Mouse (Mus musculus): ENCODE measurements at regions not wholly inside any gene's neighbourhood (a gene's known extent, or its start where the extent isn't known, plus 50 kb on each side); places are given as distances from the start of the nearest gene placed in this dataset.
"Not testable (repeated sequence)": the region's sequence is repeated elsewhere in the genome, so short reads cannot be mapped to it uniquely, and the experiment has no call there.

DNA sequence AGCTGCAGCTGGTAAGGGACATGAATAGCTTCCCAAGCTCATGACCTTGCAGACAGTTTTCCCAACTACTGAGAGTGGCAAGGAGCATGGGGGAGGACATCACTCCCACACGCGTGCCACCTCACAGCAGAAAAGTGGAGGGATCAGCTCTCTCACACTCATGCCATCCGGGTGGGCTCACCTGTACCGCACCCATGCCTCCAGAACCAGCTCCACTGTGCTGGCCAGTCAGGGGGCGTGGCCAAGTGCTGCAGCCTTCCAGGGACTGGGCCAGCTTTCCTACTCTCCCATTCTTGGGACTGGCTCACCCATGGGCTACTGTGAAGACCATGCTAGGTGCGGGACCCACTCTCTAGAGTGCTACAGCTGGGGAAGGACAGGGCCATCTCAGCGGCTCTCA is 88.4 kb upstream of the Klf13 start:
- 91% methylated on average over 7 of the region's 7 CpGs for WGBS (ENCODE audit: missing documents)
- no peaks in the 10 kb centered on the region for H3K79me2 ChIP-seq (ENCODE audit: inconsistent target)
- no peak overlapping the region for H3K27ac ChIP-seq
- H3K36me3 ChIP-seq (ENCODE audit: inconsistent target) = no peaks in the 10 kb centered on the region
- H3K4me3 ChIP-seq (ENCODE audit: inconsistent target) = no peak overlapping the region

DNA sequence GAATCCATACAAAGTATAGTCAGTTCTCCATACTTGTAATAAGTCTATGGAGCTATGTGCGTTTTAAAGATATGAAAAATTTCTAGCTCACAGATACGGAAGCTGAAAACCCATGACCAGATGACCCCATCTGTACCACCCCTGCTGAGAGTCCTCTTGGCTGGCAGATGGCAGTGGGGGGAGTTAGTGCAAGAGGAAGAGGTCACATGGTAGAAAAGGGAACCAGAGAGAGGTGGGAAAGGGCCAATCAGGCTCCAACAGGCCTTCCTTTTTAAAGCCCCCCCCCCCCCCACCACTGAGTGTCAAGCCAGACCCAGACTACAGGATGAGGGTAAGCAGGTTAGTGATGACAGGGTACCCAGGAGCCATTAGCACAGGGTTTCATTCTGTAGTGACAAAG is 86.4 kb upstream of the Klf13 start:
- 54% methylated on average over 2 of the region's 2 CpGs for WGBS (ENCODE audit: missing documents)
- Histone ChIP-seq H3K4me3 (ENCODE audit: inconsistent target) (no peak overlapping the region), H3K36me3 (ENCODE audit: inconsistent target) (no peaks in the 10 kb centered on the region), H3K79me2 (ENCODE audit: inconsistent target) (no peaks in the 10 kb centered on the region), H3K27ac (no peak overlapping the region)

DNA sequence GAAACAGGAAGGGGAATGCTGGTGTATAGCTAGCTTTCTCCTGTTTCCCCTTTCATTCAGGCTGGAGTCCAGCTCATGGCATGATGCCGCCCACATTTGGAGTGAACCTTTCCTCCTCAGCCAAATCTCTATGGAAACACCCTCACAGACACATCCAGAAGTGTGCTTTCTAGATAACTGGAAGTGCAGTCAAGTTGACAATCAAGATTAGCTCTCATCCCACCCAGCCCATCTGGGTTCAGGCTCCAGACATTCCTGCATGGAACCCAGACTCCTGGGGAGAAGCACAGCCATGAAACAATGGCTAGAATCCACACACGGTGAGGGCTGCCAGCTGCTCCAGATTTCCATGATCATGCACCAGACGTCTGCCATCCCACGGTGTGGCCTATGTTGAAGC is 85.5 kb upstream of the Klf13 start:
- Histone ChIP-seq H3K27ac (no peak overlapping the region), H3K79me2 (ENCODE audit: inconsistent target) (no peaks in the 10 kb centered on the region), H3K4me3 (ENCODE audit: inconsistent target) (no peak overlapping the region), H3K36me3 (ENCODE audit: inconsistent target) (no peaks in the 10 kb centered on the region)
- 91% methylated on average over 4 of the region's 4 CpGs for WGBS (ENCODE audit: missing documents)

DNA sequence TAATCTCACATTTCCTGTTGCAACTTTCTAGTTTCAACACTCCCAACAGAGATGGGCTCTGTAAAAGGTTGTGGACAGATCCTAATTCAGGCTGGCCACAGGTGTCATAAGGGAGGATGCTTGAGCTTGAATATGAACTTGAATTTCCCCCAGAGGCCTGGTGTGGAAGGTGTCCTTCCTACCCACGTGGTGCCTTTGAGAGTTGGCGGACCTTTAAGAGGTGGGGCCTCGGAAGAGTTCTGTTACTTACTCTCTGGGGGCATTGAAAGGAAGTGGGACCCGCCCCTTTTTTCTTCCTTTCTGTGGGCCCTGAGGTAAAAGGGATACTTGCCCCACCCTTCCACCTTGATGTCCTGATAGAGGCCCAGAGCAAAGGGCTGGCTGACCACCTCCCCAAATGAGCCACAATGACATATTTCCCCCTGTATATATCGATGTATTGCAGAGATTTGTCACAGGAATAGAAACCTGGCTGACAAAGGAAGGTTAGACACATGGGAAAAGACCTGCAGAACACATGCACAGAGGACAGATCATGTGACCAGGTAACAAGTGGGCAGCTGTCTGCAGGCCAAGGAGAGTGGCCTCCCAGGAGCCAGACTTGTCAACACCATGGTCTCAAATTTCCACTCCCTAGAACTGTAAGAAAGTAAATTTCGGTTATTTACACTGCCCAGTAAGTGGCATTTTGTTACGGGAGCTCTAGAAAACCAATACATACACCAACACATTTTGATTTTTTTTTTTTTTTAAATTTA is 84.2 kb upstream of the Klf13 start:
- Histone ChIP-seq H3K36me3 (ENCODE audit: inconsistent target) (no peaks in the 10 kb centered on the region), H3K79me2 (ENCODE audit: inconsistent target) (no peaks in the 10 kb centered on the region), H3K27ac (no peak overlapping the region), H3K4me3 (ENCODE audit: inconsistent target) (no peak overlapping the region)
- 62% methylated on average over 7 of the region's 7 CpGs for WGBS (ENCODE audit: missing documents)

DNA sequence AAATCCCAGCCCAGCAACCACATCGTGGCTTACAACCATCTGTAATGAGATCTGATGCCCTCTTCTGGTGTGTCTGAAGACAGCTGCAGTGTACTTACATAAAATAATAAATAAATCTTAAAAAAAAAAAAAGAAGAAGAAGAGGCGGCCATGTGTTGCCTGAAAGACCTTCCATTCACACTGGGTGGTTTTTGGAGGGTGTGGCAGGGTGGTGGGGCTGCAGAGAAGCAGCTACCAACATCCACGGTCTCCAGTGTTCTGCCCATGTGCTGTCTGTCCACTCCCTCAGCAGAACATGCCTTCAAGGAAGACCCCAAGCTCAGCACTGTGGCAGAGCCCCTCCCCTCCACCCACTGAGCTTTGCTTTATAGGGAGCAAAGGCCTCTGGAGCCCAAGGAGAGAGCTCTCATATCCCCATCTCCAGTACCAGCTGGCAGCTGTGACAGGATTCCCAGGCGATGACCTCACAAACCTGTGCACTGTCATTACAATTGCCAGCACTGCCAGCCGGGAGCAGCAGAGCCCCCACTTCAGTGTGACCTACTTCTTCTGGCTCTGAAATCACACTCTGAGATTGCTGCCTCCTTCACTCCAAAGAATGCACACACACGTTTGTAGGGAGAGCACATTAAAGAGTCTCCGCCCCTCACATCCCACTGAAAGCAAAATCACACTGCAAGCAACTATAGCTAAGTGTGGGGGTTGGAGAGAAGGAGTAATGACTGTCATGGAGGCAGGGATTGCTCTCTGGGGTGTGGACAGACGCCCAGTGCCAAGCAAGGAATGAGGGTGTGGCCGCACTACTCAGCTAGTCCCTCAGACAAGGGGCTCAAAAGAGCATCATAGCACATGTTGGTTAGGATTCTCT is 82.8 kb upstream of the Klf13 start:
- Histone ChIP-seq H3K4me3 (ENCODE audit: inconsistent target) (no peak overlapping the region), H3K27ac (no peak overlapping the region), H3K36me3 (ENCODE audit: inconsistent target) (no peaks in the 10 kb centered on the region), H3K79me2 (ENCODE audit: inconsistent target) (no peaks in the 10 kb centered on the region)
- WGBS (ENCODE audit: missing documents) = 86% methylated on average over 7 of the region's 9 CpGs

DNA sequence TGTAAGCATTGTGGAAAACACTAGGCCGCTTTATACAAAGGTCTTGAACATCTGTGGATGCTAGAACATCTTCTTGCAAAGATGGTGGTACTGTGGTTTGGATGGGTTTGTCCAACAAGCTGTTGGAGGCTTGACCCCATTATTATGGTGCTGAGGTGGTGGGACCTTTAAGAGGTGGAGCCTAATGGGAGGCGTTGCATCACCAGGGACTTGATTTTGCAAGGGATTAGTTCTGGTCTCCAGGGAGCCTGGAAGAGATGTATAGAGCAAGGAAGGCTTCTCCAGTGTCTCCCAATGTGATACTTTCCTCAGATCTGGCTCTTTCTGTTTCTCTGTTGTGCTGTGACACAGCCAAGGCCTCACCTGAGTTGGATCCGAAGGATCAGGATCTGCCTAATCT is 79.4 kb upstream of the Klf13 start:
- no peak overlapping the region for H3K4me3 ChIP-seq (ENCODE audit: inconsistent target)
- no peaks in the 10 kb centered on the region for H3K36me3 ChIP-seq (ENCODE audit: inconsistent target)
- H3K27ac ChIP-seq = no peak overlapping the region
- WGBS (ENCODE audit: missing documents) = 97% methylated on average over 2 of the region's 3 CpGs
- no peaks in the 10 kb centered on the region for H3K79me2 ChIP-seq (ENCODE audit: inconsistent target)

DNA sequence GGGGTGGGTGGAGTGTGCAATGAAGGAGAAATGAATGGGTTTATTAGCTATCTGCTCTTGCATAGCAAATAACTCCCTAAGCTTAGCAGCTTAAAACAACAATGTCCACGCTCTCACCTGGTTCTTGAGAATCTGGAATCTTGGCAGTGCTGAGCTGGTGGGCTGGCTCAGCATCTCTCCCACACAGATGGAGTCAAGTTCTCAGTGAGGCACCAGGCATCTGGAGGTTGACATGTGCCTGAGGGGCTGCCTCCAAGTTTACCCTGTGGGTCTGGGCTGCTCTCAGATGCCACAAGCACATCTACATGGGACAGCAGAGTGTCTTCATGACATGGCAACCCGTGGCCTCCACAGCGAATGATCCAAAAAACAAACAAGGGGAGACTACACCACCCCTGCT is 78.2 kb upstream of the Klf13 start:
- no peak overlapping the region for H3K27ac ChIP-seq
- 97% methylated on average over 3 of the region's 3 CpGs for WGBS (ENCODE audit: missing documents)
- no peaks in the 10 kb centered on the region for H3K79me2 ChIP-seq (ENCODE audit: inconsistent target)
- H3K36me3 ChIP-seq (ENCODE audit: inconsistent target) = no peaks in the 10 kb centered on the region
- no peak overlapping the region for H3K4me3 ChIP-seq (ENCODE audit: inconsistent target)

DNA sequence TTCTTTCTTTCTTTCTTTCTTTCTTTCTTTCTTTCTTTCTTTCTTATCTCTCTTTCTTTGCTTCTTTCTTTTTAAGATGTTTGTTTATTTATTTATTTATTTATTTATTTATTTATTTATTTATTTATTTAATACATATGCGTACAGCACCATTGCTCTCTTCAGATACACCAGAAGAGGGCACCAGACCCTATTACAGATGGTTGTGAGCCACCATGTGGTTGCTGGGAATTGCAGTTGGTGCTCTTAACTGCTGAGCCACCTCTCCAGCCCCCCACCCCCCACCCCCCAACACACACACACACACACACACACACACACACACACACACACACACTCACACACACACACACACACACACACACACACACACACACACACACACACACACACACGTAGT is 76.4 kb upstream of the Klf13 start:
- not testable (repeated sequence) for H3K79me2 ChIP-seq (ENCODE audit: inconsistent target); H3K27ac ChIP-seq; H3K36me3 ChIP-seq (ENCODE audit: inconsistent target); H3K4me3 ChIP-seq (ENCODE audit: inconsistent target)
- WGBS (ENCODE audit: missing documents) = 100% methylated on average over 1 of the region's 2 CpGs

DNA sequence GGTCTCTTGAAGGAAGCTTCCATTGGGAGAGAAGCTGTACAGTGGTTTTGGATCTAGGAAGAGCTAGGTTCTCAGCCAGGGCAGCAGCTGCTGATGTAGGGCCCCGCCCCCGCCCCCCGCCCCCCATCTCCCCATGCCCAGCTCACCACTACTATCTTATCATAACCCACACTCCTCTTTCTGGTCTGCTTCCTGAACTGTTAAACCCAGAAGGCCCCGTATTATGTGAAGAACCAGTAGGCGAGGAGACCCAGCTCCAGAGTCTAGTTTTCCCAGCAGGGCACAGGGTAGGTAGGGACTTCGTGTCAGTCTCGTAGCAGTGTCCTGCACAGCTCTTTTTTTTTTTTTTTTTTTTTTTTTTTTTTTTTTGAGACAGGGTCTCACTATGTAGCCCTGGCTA is 75.5 kb upstream of the Klf13 start:
- H3K36me3 ChIP-seq (ENCODE audit: inconsistent target) = no peaks in the 10 kb centered on the region
- no peak overlapping the region for H3K27ac ChIP-seq
- 83% methylated on average over 4 of the region's 7 CpGs for WGBS (ENCODE audit: missing documents)
- H3K79me2 ChIP-seq (ENCODE audit: inconsistent target) = no peaks in the 10 kb centered on the region
- no peak overlapping the region for H3K4me3 ChIP-seq (ENCODE audit: inconsistent target)

DNA sequence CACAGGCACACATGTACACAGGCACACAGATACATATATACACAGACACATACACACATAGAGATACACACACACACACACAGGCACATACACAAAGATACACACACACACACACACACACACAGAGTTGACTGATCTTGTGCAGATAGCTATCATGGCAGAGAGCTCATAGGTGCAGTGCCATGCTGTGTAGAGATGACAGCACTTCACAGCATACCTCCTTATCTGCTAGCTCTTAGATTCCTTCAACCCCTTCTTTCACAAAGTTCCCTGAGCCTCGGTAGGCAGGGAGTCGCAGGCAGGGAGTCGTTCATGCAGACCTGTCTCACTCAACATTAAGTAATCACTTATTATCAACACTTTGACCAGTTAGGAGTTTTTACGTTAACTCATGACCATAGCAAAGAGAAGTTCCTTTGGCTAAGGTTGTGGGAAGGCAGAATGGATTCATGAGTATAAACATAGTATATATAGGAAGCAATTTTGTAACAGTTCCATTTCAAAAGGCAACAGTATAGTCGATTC is 74.4 kb upstream of the Klf13 start:
- 66% methylated on average over 5 of the region's 5 CpGs for WGBS (ENCODE audit: missing documents)
- no peak overlapping the region for H3K27ac ChIP-seq
- no peak overlapping the region for H3K4me3 ChIP-seq (ENCODE audit: inconsistent target)

DNA sequence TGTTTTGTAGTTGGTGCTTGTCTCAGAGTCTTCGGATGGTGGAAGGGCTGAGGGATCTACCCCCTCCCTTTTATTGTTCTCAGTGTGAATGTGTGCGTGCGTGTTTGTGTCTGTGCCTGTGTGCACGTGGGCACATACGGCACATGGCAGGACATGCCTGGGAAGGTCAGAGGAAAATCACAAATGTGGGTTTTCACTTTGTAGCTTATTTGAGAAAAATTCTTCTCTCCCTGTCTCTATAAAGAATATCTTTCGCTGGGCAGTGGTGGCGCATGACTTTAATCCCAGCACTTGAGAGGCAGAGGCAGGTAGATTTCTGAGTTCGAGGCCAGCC is 73.5 kb upstream of the Klf13 start:
- Histone ChIP-seq H3K27ac (peak overlapping the region; percentile 53), H3K4me3 (ENCODE audit: inconsistent target) (no peak overlapping the region), H3K36me3 (ENCODE audit: inconsistent target) (no peaks in the 10 kb centered on the region), H3K79me2 (ENCODE audit: inconsistent target) (no peaks in the 10 kb centered on the region)
- 47% methylated on average over 7 of the region's 8 CpGs for WGBS (ENCODE audit: missing documents)

More for the DNA sequence above, 74.4 kb upstream of the Klf13 start:
- Histone ChIP-seq H3K36me3 (ENCODE audit: inconsistent target) (no peaks in the 10 kb centered on the region), H3K79me2 (ENCODE audit: inconsistent target) (no peaks in the 10 kb centered on the region)

DNA sequence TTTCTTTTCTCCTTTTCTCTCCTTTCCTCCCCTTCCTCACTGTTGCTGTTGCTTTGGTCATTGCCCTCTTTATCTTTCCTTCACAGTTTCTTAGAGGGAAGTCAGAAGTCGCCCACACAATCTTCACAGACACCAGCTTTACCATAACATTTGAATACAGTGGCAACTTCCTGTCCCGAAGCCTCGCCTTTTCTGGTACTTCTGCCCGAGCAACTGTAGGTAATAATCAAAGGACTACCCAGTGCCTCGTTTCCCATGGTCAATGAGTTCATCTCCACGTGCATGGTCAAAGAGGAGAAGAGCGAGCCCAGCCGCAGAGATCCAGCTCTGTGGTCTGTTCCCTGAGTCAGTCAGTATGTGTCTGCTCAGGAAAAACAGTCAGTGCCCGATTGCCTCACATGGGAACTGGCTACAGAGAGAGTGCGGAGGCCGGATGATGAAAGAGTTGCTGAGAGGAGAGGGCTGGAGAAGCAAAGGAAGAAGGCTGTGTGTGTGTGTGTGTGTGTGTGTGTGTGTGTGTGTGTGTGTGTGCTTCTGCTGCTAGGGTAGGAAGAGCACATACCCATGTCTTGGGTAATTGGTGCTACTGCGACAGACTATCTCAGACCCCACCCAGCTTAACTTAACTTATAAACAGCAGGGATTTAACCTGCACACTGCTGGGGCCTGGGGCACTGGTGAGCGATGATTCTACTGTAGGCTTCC is 73.0 kb upstream of the Klf13 start:
- 1% methylated on average over 13 of the region's 13 CpGs for WGBS (ENCODE audit: missing documents)
- no peak overlapping the region for H3K4me3 ChIP-seq (ENCODE audit: inconsistent target)

DNA sequence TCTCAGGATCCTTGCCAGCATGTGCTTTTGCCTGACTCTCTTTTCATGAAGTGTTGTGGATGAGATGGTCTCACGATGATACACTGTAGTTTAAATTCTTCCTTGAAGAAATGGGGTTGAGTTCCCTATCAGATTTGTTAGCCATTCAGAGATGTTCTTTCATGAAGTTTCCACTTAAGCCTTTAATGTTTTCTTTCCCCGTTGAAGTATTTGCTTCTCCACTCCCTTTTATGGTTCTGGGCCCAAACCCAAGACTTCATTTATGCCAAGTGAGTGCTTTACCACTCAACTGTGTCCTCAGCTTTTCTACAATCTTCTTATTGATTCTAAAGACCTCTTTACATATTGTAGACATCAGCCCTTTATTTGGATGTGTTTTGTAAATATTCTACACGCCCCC is 71.9 kb upstream of the Klf13 start:
- no peak overlapping the region for H3K4me3 ChIP-seq (ENCODE audit: inconsistent target)
- no peaks in the 10 kb centered on the region for H3K36me3 ChIP-seq (ENCODE audit: inconsistent target)
- H3K27ac ChIP-seq = no peak overlapping the region
- WGBS (ENCODE audit: missing documents) = 75% methylated on average over 2 of the region's 3 CpGs
- H3K79me2 ChIP-seq (ENCODE audit: inconsistent target) = no peaks in the 10 kb centered on the region

More for the DNA sequence above, 73.0 kb upstream of the Klf13 start:
- Histone ChIP-seq H3K27ac (peak overlapping the region; percentile 53), H3K36me3 (ENCODE audit: inconsistent target) (no peaks in the 10 kb centered on the region), H3K79me2 (ENCODE audit: inconsistent target) (no peaks in the 10 kb centered on the region)

DNA sequence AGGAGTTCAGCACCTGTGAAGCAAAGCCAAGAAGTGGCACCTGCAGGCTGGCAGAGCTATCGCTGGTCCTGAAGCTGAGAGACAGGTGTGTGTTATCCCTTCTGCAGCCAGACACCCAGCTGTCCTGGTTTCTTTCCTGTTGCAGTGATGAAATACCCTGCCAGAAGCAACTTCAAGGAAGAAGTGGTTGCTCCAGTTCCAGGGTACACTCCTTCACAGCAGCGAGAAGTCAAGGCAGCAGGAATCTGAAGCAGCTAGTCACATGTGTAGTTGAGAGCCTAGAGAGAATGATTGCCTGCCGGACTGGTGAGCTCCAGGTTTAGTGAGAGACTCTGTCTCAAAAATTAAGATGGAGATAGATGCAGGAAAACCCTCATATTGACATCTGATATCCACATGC is 69.1 kb upstream of the Klf13 start:
- H3K27ac ChIP-seq = no peak overlapping the region
- no peaks in the 10 kb centered on the region for H3K79me2 ChIP-seq (ENCODE audit: inconsistent target)
- H3K4me3 ChIP-seq (ENCODE audit: inconsistent target) = no peak overlapping the region
- no peaks in the 10 kb centered on the region for H3K36me3 ChIP-seq (ENCODE audit: inconsistent target)
- 58% methylated on average over 2 of the region's 3 CpGs for whole genome bisulfite sequencing (ENCODE audit: missing documents)

DNA sequence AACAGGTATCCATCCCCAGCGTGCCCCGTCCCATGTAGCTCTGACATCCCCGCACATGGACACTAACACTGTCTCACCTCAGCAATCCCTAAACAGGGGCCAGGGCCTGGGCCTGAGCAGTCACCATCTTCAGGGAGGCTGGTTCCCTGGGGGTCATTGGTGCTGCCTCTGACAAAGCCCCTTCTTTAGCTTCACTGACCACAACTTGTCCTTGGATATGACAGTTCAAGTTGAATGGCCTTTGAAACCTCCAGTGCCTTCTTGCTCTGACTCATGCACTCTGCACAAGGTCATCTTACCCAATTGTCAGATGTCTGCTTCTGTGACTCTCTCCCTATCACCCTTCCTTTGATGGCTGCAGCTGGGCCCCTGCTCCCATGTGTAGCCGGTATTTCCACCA is 68.2 kb upstream of the Klf13 start:
- 82% methylated on average over 4 of the region's 4 CpGs for WGBS (ENCODE audit: missing documents)
- no peak overlapping the region for H3K4me3 ChIP-seq (ENCODE audit: inconsistent target)
- H3K27ac ChIP-seq = no peak overlapping the region
- H3K79me2 ChIP-seq (ENCODE audit: inconsistent target) = no peaks in the 10 kb centered on the region
- H3K36me3 ChIP-seq (ENCODE audit: inconsistent target) = no peaks in the 10 kb centered on the region

Data from macrophage (primary cell).